Mouse (Mus musculus): Measurements from ENCODE around the gene Oxsm. TPM values are rescaled to one million over a fixed set of nuclear protein-coding genes. Genes with fewer than 3 reads are reported as not detected.
A peak's percentile ranks its signal among the peaks of the same experiment; 100 is the strongest.

Gene Oxsm
- polyA plus RNA-seq, 1 experiment from 2014 or later: 1.4 TPM

DNA sequence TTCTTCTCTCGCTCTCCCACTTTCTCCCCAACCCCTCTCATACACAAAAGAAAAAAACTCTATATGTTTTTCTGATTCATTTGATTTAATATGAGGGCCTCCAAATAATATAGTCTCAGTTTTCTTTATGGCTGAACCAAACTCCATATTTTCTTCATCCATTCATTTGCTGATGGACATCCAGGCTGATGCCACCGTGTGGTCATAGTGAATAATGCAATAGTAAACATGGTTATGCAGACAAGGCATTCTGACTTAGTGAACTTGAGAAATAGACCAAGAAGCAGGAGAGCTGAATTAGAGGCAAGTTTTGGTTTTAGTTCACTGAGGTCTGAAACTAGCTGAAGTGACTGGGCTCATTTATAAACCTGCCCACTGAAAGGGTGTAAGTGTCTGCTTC is 30.6 kb downstream of the Oxsm start:
- no peak for ATAC-seq (ENCODE audit: low read depth)
- Histone ChIP-seq H3K4me1 (ENCODE audit: control insufficient read depth, insufficient read depth, low read length) (no peaks in the 10 kb centered on the region), H3K27ac (ENCODE audit: low read depth, low read length) (no peak overlapping the region), H3K36me3 (ENCODE audit: control insufficient read depth, insufficient read depth, low read length) (no peaks in the 10 kb centered on the region), H3K27me3 (ENCODE audit: control insufficient read depth, insufficient read depth, low read length) (no peaks in the 10 kb centered on the region), H3K4me3 (ENCODE audit: low read depth, low read length) (no peak overlapping the region), H3K9ac (replicated peaks; ENCODE audit: low read depth, low read length) (no peak overlapping the region), H3K9me3 (ENCODE audit: control insufficient read depth, low read length) (no peaks in the 10 kb centered on the region), H3K4me2 (ENCODE audit: low read depth, low read length) (no peak overlapping the region)
- 61% methylated on average over 2 of the region's 2 CpGs for WGBS

- H3K4me1 ChIP-seq (ENCODE audit: control insufficient read depth, insufficient read depth, low read length): no peaks in the 10 kb centered on the region
- no peaks in the 10 kb centered on the region for H3K27me3 ChIP-seq (ENCODE audit: control insufficient read depth, insufficient read depth, low read length)
- ATAC-seq (ENCODE audit: low read depth): no peak
- no peaks in the 10 kb centered on the region for H3K9me3 ChIP-seq (ENCODE audit: control insufficient read depth, low read length)
- no peak overlapping the region for H3K27ac ChIP-seq (ENCODE audit: low read depth, low read length)
- no peak overlapping the region for H3K4me2 ChIP-seq (ENCODE audit: low read depth, low read length)
- no peak overlapping the region for H3K9ac ChIP-seq (replicated peaks; ENCODE audit: low read depth, low read length)
- no peaks in the 10 kb centered on the region for H3K36me3 ChIP-seq (ENCODE audit: control insufficient read depth, insufficient read depth, low read length)
- no peak overlapping the region for H3K4me3 ChIP-seq (ENCODE audit: low read depth, low read length)
Observed at GRCm38 (mm10) chr14:16207722-16208121, 41.9 kb downstream of the Oxsm start.

DNA sequence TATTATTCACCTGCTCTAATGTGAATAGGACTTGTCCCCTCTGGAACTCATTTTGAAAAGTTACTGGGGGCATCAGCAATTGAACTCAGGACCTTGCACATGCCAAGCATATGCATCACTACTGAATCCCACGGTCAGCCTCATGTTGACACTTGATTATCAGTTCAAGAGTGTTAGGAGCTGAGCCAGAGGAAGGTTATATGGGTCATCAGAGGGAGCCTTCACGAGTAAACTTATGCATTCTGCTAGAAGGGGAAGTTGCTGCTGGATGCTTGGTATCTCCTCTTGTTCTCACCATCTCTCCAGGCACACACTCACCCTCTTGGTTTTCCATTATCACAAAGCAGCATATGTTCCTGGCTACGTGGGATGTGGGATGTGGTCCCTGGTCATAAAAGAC is 47.9 kb downstream of the Oxsm start:
- 34% methylated on average over 3 of the region's 3 CpGs for WGBS
- peak overlapping the region; percentile 34 for H3K27ac ChIP-seq (ENCODE audit: low read depth, low read length)
- no peaks in the 10 kb centered on the region for H3K9me3 ChIP-seq (ENCODE audit: control insufficient read depth, low read length)
- H3K4me3 ChIP-seq (ENCODE audit: low read depth, low read length): no peak overlapping the region
- H3K27me3 ChIP-seq (ENCODE audit: control insufficient read depth, insufficient read depth, low read length): no peaks in the 10 kb centered on the region
- H3K36me3 ChIP-seq (ENCODE audit: control insufficient read depth, insufficient read depth, low read length): no peaks in the 10 kb centered on the region
- peaks cover 14% of the 10 kb centered on the region; the same call in 1 of the 2 replicates for H3K4me1 ChIP-seq (ENCODE audit: control insufficient read depth, insufficient read depth, low read length)
- no peak overlapping the region for H3K9ac ChIP-seq (replicated peaks; ENCODE audit: low read depth, low read length)
- no peak overlapping the region for H3K4me2 ChIP-seq (ENCODE audit: low read depth, low read length)
- no peak for ATAC-seq (ENCODE audit: low read depth)

DNA sequence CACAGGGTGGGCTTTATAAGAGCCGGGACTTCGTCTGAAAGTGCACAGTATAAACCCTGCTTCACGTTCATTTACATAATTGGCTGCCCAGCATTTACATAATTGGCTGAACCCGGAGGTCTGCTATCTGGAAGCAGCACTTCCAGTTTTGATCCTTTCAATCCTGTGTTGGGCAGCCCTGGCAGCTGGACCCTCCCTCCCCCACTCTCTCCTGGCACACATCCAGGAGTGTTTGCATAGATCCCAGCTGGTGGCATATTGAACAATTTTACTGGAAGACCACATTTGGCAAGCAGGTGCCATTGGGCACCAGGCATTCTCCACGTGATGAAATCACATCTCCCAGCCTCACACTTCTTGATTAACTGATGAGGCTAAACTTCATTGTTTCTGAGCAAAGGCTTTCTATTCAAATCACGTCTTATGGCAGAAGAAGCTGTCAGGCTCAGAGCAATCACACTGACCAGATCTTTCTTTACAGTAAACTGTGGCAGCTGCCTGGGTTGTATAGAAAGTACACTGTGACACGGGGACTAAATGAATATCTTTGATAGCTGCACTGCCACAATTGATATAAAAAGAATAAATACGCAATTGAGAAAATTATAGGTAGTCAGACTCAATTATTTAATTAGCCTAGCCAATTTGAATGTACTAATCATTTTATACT is 48.5 kb downstream of the Oxsm start:
- peaks cover 14% of the 10 kb centered on the region; the same call in 1 of the 2 replicates for H3K4me1 ChIP-seq (ENCODE audit: control insufficient read depth, insufficient read depth, low read length)
- H3K27ac ChIP-seq (ENCODE audit: low read depth, low read length): peak overlapping the region; percentile 70
- no peaks in the 10 kb centered on the region for H3K36me3 ChIP-seq (ENCODE audit: control insufficient read depth, insufficient read depth, low read length)
- H3K9me3 ChIP-seq (ENCODE audit: control insufficient read depth, low read length): no peaks in the 10 kb centered on the region
- WGBS: 13% methylated on average over 8 of the region's 8 CpGs
- peak overlapping the region; percentile 1; the same call in 1 of the 2 replicates for H3K4me3 ChIP-seq (ENCODE audit: low read depth, low read length)
- peak; percentile 93 for ATAC-seq (ENCODE audit: low read depth)
- H3K9ac ChIP-seq (replicated peaks; ENCODE audit: low read depth, low read length): no peak overlapping the region; the same call in 1 of the 2 replicates
- no peaks in the 10 kb centered on the region for H3K27me3 ChIP-seq (ENCODE audit: control insufficient read depth, insufficient read depth, low read length)
- H3K4me2 ChIP-seq (ENCODE audit: low read depth, low read length): peak overlapping the region; percentile 38

DNA sequence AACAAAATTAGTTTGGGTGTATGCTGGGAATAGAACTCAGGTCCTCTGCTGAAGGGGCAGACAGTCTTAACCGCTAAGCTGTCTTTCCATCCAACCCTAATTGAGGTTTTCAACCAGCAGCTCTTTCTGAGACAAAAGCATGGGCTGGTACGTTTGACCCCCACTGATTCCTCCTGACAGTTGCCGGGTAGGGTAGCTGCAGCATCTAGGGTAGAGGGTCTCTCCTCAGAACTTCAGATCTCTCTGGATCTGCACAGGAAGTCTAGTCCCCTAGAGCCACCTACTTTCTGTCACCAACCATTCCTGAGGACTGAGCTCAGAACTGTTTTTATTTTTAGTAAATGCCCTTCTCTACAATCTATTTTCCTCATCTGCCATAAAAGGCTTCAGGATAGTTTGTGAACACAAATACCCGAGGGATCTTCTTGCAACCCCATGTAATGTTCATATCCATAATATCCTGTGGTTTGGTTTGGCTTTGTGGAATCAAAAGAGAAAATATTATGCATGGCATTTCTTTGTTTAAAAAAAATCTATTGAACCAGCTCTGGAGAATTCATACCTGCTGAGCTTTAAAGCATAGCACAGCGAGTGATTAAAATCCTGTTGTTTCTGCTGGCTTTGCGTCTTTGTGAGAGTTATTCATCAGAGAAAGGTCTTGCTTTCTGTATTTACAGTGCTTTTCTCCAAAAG is 49.2 kb downstream of the Oxsm start:
- Histone ChIP-seq H3K4me1 (ENCODE audit: control insufficient read depth, insufficient read depth, low read length) (peaks cover 14% of the 10 kb centered on the region; the same call in 1 of the 2 replicates), H3K4me3 (ENCODE audit: low read depth, low read length) (no peak overlapping the region), H3K9ac (replicated peaks; ENCODE audit: low read depth, low read length) (no peak overlapping the region), H3K4me2 (ENCODE audit: low read depth, low read length) (peak overlapping the region; percentile 38), H3K36me3 (ENCODE audit: control insufficient read depth, insufficient read depth, low read length) (no peaks in the 10 kb centered on the region), H3K9me3 (ENCODE audit: control insufficient read depth, low read length) (no peaks in the 10 kb centered on the region), H3K27me3 (ENCODE audit: control insufficient read depth, insufficient read depth, low read length) (no peaks in the 10 kb centered on the region), H3K27ac (ENCODE audit: low read depth, low read length) (peak overlapping the region; percentile 70)
- 16% methylated on average over 6 of the region's 6 CpGs for WGBS
- peak; percentile 6; the same call in 1 of the 2 replicates for ATAC-seq (ENCODE audit: low read depth)

DNA sequence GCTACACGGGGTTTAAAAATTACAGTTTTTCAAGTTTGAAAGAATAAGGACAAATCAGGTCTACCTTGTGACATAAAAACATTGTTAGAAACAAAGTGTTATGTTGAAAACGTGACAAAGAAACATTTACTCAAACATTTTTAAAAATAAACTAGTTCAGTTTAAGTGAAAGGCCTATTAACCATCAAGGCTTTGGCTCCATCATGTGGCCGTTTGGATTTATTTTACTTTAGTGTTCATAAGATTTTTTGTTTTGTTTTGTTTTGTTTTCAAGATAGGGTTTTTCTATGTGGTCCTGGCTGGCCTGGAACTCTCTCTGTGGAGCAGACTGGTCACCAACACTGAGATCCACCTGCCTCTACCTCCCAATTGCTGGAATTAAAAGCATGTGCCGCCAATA is 53.1 kb downstream of the Oxsm start:
- Histone ChIP-seq H3K27me3 (ENCODE audit: control insufficient read depth, insufficient read depth, low read length) (no peaks in the 10 kb centered on the region), H3K4me3 (ENCODE audit: low read depth, low read length) (no peak overlapping the region), H3K9ac (replicated peaks; ENCODE audit: low read depth, low read length) (no peak overlapping the region), H3K4me1 (ENCODE audit: control insufficient read depth, insufficient read depth, low read length) (peaks cover 12% of the 10 kb centered on the region; the same call in 1 of the 2 replicates), H3K9me3 (ENCODE audit: control insufficient read depth, low read length) (no peaks in the 10 kb centered on the region), H3K36me3 (ENCODE audit: control insufficient read depth, insufficient read depth, low read length) (no peaks in the 10 kb centered on the region), H3K4me2 (ENCODE audit: low read depth, low read length) (no peak overlapping the region), H3K27ac (ENCODE audit: low read depth, low read length) (no peak overlapping the region)
- 61% methylated on average over 4 of the region's 4 CpGs for WGBS
- no peak for ATAC-seq (ENCODE audit: low read depth)

GRCm38 (mm10) chr14:16195486-16195885 is 54.1 kb downstream of the Oxsm start:
- H3K4me1 ChIP-seq (ENCODE audit: control insufficient read depth, insufficient read depth, low read length): peaks cover 4% of the 10 kb centered on the region; the same call in 1 of the 2 replicates
- no peak overlapping the region for H3K4me3 ChIP-seq (ENCODE audit: low read depth, low read length)
- no peak overlapping the region for H3K27ac ChIP-seq (ENCODE audit: low read depth, low read length)
- H3K4me2 ChIP-seq (ENCODE audit: low read depth, low read length): no peak overlapping the region
- no peaks in the 10 kb centered on the region for H3K27me3 ChIP-seq (ENCODE audit: control insufficient read depth, insufficient read depth, low read length)
- no peaks in the 10 kb centered on the region for H3K36me3 ChIP-seq (ENCODE audit: control insufficient read depth, insufficient read depth, low read length)
- 63% methylated on average over 1 of the region's 1 CpGs for WGBS
- H3K9ac ChIP-seq (replicated peaks; ENCODE audit: low read depth, low read length): no peak overlapping the region
- no peak for ATAC-seq (ENCODE audit: low read depth)
- no peaks in the 10 kb centered on the region for H3K9me3 ChIP-seq (ENCODE audit: control insufficient read depth, low read length)

- Histone ChIP-seq H3K4me2 (ENCODE audit: low read depth, low read length) (no peak overlapping the region), H3K9me3 (ENCODE audit: control insufficient read depth, low read length) (no peaks in the 10 kb centered on the region), H3K9ac (replicated peaks; ENCODE audit: low read depth, low read length) (no peak overlapping the region), H3K27ac (ENCODE audit: low read depth, low read length) (no peak overlapping the region), H3K4me3 (ENCODE audit: low read depth, low read length) (no peak overlapping the region), H3K27me3 (ENCODE audit: control insufficient read depth, insufficient read depth, low read length) (no peaks in the 10 kb centered on the region), H3K4me1 (ENCODE audit: control insufficient read depth, insufficient read depth, low read length) (no peaks in the 10 kb centered on the region), H3K36me3 (ENCODE audit: control insufficient read depth, insufficient read depth, low read length) (no peaks in the 10 kb centered on the region)
- 80% methylated on average over 1 of the region's 1 CpGs for WGBS
- no peak for ATAC-seq (ENCODE audit: low read depth)
Observed at GRCm38 (mm10) chr14:16194125-16194524, 55.5 kb downstream of the Oxsm start.

- no peak overlapping the region for H3K4me3 ChIP-seq (ENCODE audit: low read depth, low read length)
- H3K4me1 ChIP-seq (ENCODE audit: control insufficient read depth, insufficient read depth, low read length): no peaks in the 10 kb centered on the region
- no peaks in the 10 kb centered on the region for H3K36me3 ChIP-seq (ENCODE audit: control insufficient read depth, insufficient read depth, low read length)
- H3K27me3 ChIP-seq (ENCODE audit: control insufficient read depth, insufficient read depth, low read length): no peaks in the 10 kb centered on the region
- ATAC-seq (ENCODE audit: low read depth): no peak
- H3K4me2 ChIP-seq (ENCODE audit: low read depth, low read length): no peak overlapping the region
- H3K9ac ChIP-seq (replicated peaks; ENCODE audit: low read depth, low read length): no peak overlapping the region
- WGBS: 53% methylated on average over 1 of the region's 1 CpGs
- H3K9me3 ChIP-seq (ENCODE audit: control insufficient read depth, low read length): no peaks in the 10 kb centered on the region
- H3K27ac ChIP-seq (ENCODE audit: low read depth, low read length): no peak overlapping the region
Observed at GRCm38 (mm10) chr14:16189142-16189541, 60.5 kb downstream of the Oxsm start.

Measured in neural tube, embryonic 14.5 days (tissue).